Mouse (Mus musculus) hindbrain, embryonic 11.5 days (tissue): ENCODE data around the gene Vmn1r32. TPM values are rescaled to one million over a fixed set of nuclear protein-coding genes. Genes with fewer than 3 reads are reported as not detected.

Experiments
- ATAC-seq: fragments of 200-750 bp; cut with Nextera tagmentation; 2 replicates; pipeline ENCODE4 v1.8.0; 2017; ENCODE audit warnings: mild to moderate bottlenecking, moderate TSS enrichment, moderate library complexity; ENCODE audit not compliant: low FRiP score
- DNase-seq: peaks from one replicate; pipeline ENCODE4 v3.0.0-alpha.2; 2015; ENCODE audit warnings: low spot score
- H3K27ac ChIP-seq: fragments of 300-500 bp; sonication (generic); 2 replicates; pipeline ENCODE4 v1.5.1; 2014; ENCODE audit warnings: mild to moderate bottlenecking, low read depth, low read length
- H3K27me3 ChIP-seq: fragments of 300-500 bp; sonication (generic); 2 replicates; pipeline ENCODE4 v1.6.1; 2014; ENCODE audit warnings: mild to moderate bottlenecking, low read length, moderate library complexity, mixed read lengths; ENCODE audit not compliant: control insufficient read depth, insufficient read depth
- H3K36me3 ChIP-seq: fragments of 300-500 bp; sonication (generic); 2 replicates; pipeline ENCODE4 v1.6.1; 2014; ENCODE audit warnings: mild to moderate bottlenecking, low read length, moderate library complexity, mixed read lengths; ENCODE audit not compliant: control insufficient read depth, insufficient read depth
- H3K4me1 ChIP-seq: fragments of 300-500 bp; sonication (generic); replicated peaks from 2 replicates; pipeline ENCODE4 v1.6.1; 2014; ENCODE audit warnings: low read length, mixed read lengths; ENCODE audit not compliant: control insufficient read depth, insufficient read depth
- H3K4me2 ChIP-seq: fragments of 300-500 bp; sonication (generic); replicated peaks from 2 replicates; pipeline ENCODE4 v1.6.1; 2014; ENCODE audit warnings: mild to moderate bottlenecking, low read depth, low read length
- H3K4me3 ChIP-seq: fragments of 300-500 bp; sonication (generic); 2 replicates; pipeline ENCODE4 v1.5.1; 2014; ENCODE audit warnings: low read depth, low read length
- H3K9ac ChIP-seq: fragments of 300-500 bp; sonication (generic); 2 replicates; pipeline ENCODE4 v1.6.1; 2014; ENCODE audit warnings: low read depth, low read length
- H3K9me3 ChIP-seq: fragments of 300-500 bp; sonication (generic); 2 replicates; pipeline ENCODE4 v1.6.1; 2016; ENCODE audit warnings: low read length; ENCODE audit not compliant: control insufficient read depth
- WGBS: fragments of 180-500 bp; shearing (Covaris S2); extraction: QIAGEN DNeasy Blood & Tissue Kit; methylation state at CpG from one replicate; pipeline ENCODE4 v1.1.7; 2014; 5-methylcytosine and 5-hydroxymethylcytosine counted together
- polyA plus RNA-seq: library from polyadenylated mRNA; unstranded; fragments of >200 nt; fragmentation: Nextera tagmentation; extraction: Ambion mirVana; gene quantifications from 2 replicates; pipeline ENCODE4 v1.2.1, GENCODE M21; 2014

Vmn1r32 gene
- polyA plus RNA-seq = 0.15 and 0.25 TPM in 2 replicates

DNA sequence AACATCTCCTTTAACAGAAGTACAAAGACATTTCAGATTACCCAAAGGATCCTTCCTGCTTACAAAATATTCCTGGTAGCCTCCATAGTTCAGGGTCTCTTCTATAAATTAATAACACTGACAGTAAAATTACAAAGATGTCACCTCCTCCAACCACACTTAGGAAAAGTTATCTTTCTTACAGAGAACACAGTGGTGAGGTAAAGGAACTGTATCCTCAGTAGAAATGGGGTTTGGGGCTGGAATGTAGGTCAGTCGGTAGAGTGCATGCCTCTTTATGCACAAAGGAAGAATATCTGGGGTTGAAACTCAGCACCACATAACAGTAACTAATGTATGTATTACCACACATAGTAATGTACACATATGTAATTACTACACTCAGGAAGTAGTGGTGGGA lies at the start of gene Vmn1r32:
TSS of gene Vmn1r32 (minus strand) at position 101 of the 400 bp plus-strand sequence.
- no peak within 1 kb of the TSS for H3K9ac ChIP-seq

DNA sequence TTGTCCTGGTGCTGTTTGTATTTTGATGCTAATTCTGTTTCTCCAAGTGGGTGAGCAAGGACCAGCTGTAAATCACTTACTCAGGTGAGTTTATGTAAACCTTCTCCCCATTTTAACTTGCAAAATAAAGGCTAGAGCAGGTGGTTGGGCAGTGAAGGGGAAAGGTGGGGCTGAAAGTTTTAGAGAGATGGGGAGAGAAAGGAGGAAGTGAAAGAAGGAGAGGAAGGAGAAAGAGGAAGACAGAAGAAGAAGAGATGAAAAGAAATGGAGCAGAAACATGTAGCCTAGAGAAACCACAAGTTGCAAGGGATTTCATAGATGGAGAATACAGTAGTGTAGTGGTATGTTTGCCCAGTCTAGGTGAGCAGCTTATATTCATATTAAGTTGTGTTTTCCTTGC lies 35.9 kb upstream of the Vmn1r32 start:
- no peak for DNase-seq
- H3K9me3 ChIP-seq = no peaks in the 10 kb centered on the region
- no peaks in the 10 kb centered on the region for H3K36me3 ChIP-seq
- H3K4me3 ChIP-seq = no peak overlapping the region
- no peaks in the 10 kb centered on the region for H3K27me3 ChIP-seq
- H3K9ac ChIP-seq = no peak overlapping the region
- no peak for ATAC-seq
- H3K4me2 ChIP-seq = no peak overlapping the region
- H3K4me1 ChIP-seq = no peaks in the 10 kb centered on the region
- H3K27ac ChIP-seq = no peak overlapping the region

More for the DNA sequence above, at the start of gene Vmn1r32:
- Histone ChIP-seq H3K9me3 (no peaks in the 10 kb centered on the region), H3K27me3 (no peaks in the 10 kb centered on the region), H3K36me3 (no peaks in the 10 kb centered on the region), H3K4me1 (no peaks in the 10 kb centered on the region), H3K4me3 (no peak within 1 kb of the TSS), H3K27ac (no peak within 1 kb of the TSS), H3K4me2 (no peak within 1 kb of the TSS)
- WGBS = 96% methylated on average over 1 of the region's 1 CpGs
- ATAC-seq = no peak
- DNase-seq = no peak

DNA sequence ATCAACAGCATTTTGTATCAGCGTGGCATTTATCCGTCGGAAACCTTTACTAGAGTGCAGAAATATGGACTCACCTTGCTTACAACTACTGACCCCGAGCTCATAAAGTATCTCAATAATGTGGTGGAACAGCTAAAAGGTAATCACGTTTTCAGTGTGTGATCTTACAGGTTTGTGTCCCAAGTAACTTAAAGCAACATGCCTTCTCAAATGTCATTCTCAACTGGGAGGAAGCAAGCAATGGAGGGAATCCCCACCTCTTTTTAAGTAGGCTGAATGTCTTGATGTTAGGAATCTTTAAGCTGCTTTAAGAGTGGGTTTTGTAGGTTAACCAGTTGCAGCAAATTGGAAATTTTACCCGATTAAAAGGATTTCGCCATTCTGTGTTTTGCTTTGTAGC lies 23.9 kb downstream of the Vmn1r32 start:
- Histone ChIP-seq H3K9ac (peak overlapping the region; percentile 62), H3K36me3 (no peaks in the 10 kb centered on the region), H3K4me1 (0 out of 2 replicates have a peak, but pooled peaks cover 2% of the 10 kb centered on the region), H3K9me3 (no peaks in the 10 kb centered on the region), H3K4me2 (peak overlapping the region; percentile 54), H3K27me3 (no peaks in the 10 kb centered on the region), H3K27ac (no peak overlapping the region), H3K4me3 (peak overlapping the region; percentile 60)
- 20% methylated on average over 7 of the region's 7 CpGs for WGBS
- ATAC-seq (no peak), DNase-seq (peak; percentile 32)

DNA sequence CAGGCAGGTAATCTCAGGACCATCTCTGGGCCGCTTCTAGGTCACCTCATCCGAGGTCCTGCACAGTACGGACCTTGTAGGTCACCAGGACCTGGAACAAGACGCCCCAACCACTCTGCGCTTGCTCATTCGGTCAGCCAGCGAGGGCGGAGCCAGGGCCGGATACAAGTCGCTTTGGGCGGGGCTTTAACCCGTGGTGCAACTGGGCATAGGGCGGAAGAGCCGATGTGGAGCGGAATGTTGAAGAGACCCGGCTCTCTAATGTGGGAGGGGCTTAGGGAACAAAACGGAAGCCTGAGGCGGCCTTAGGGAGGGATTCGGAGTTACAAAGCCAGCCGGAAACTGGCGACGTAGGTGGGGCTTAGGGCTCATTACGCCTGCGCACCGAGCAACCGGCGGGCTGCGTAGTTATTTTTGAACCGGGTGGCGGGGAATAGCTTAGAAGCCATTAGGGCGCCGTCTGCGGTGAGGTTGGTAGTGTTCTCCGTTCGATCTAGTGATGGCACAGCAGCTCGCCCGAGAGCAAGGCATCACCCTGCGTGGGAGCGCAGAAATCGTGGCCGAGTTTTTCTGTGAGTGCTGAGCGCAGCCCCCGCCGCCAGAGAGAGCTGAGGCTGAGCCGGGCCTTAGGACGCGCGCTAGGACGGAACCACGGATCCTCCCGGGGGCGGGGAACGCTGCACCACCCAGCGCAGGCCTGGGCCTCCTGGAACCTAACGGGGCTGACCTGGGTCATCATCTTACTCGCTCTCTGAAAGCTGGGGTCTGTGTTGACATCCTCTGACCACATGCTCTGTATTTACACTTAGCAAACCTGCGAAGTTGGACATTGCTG lies 24.7 kb downstream of the Vmn1r32 start, which contains the start of gene Mad2l1:
TSS of gene Mad2l1 (plus strand) at position 363 of the 835 bp plus-strand sequence.
- Histone ChIP-seq H3K9me3 (no peaks in the 10 kb centered on the region), H3K27me3 (no peaks in the 10 kb centered on the region), H3K27ac (peak within 1 kb of the TSS; percentile 47), H3K4me2 (peak within 1 kb of the TSS; percentile 54), H3K36me3 (no peaks in the 10 kb centered on the region), H3K9ac (peak within 1 kb of the TSS; percentile 62), H3K4me1 (0 out of 2 replicates have a peak, but pooled peaks cover 2% of the 10 kb centered on the region), H3K4me3 (peak within 1 kb of the TSS; percentile 60)
- WGBS = under 1% methylated on average over 57 of the region's 57 CpGs
- DNase-seq = peak; percentile 99
- peak; percentile 99 for ATAC-seq

DNA sequence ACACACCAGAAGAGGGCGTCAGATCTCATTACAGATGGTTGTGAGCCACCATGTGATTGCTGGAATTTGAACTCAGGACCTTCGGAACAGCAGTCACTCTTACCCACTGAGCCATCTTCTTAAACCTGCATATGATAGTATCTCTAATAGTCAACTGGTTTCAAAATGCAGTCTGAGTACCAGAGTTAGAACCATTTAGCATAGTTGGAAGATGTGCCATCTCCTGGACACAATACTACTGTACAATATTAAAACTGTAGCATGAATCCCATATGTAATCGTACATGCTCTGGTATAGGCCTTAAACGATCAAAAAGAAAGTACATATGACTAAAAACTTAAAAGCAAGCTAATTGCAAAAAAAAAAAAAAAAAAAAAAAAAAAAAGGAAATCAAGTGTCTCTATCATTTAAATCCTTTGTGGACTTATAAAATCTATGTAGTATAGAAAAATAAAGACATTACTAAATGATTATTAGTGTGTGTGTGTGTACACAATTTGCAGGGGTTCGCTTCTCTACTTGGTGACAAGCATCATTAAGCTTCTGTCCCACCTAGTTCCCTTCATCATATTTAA lies 25.4 kb downstream of the Vmn1r32 start:
- Histone ChIP-seq H3K4me2 (peak overlapping the region; percentile 27), H3K9me3 (no peaks in the 10 kb centered on the region), H3K36me3 (no peaks in the 10 kb centered on the region), H3K27ac (peak overlapping the region; percentile 47), H3K4me3 (peak overlapping the region; percentile 60), H3K4me1 (0 out of 2 replicates have a peak, but pooled peaks cover 2% of the 10 kb centered on the region), H3K9ac (peak overlapping the region; percentile 21), H3K27me3 (no peaks in the 10 kb centered on the region)
- ATAC-seq = no peak
- DNase-seq = no peak
- WGBS = 81% methylated on average over 5 of the region's 5 CpGs

DNA sequence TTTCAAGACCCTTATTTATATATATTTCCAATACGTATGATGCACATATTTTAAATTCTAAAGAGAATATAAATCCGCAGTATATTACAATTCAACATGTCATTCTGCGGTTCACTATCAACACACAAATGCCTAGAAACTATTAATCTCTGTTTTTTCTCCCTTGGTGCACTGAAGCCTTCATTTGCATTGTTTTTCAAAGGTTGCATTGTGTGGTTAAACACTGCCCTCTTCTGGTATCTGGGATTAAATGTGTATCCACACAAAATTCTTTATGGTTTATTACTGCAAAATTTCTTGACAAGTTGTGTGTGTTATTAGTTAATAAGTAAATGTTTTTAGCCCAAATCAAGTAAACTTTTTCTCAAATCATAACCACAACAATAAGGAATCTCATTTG lies 26.7 kb downstream of the Vmn1r32 start:
- Histone ChIP-seq H3K4me3 (no peak overlapping the region), H3K27ac (no peak overlapping the region), H3K9me3 (no peaks in the 10 kb centered on the region), H3K9ac (no peak overlapping the region), H3K4me2 (no peak overlapping the region), H3K36me3 (no peaks in the 10 kb centered on the region), H3K4me1 (0 out of 2 replicates have a peak, but pooled peaks cover 2% of the 10 kb centered on the region), H3K27me3 (no peaks in the 10 kb centered on the region)
- DNase-seq (peak; percentile 73), ATAC-seq (no peak)
- 34% methylated on average over 3 of the region's 3 CpGs for WGBS

DNA sequence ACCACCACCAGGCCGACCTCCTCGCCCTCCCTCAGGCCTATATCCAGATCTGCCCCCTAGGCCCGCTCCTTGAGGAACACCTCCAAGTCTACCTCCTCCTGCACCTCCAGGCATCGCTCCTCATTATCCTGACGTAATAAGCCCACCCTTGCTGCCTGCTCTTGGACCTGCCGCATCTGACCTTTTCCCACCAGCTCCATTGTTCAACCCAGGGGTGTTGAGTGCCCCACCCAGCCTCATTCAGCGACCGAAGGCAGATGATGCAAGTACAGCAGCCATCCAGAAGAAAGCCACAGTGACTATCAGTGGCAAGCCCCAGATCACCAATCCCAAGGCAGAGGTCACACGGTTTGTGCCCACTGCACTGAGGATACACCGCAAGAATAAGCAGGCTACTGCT lies 31.5 kb downstream of the Vmn1r32 start:
- Histone ChIP-seq H3K27ac (no peak overlapping the region), H3K4me1 (no peaks in the 10 kb centered on the region), H3K4me2 (no peak overlapping the region), H3K27me3 (no peaks in the 10 kb centered on the region), H3K4me3 (no peak overlapping the region), H3K36me3 (no peaks in the 10 kb centered on the region), H3K9me3 (no peaks in the 10 kb centered on the region), H3K9ac (no peak overlapping the region)
- ATAC-seq (no peak), DNase-seq (no peak)
- 96% methylated on average over 10 of the region's 10 CpGs for WGBS

DNA sequence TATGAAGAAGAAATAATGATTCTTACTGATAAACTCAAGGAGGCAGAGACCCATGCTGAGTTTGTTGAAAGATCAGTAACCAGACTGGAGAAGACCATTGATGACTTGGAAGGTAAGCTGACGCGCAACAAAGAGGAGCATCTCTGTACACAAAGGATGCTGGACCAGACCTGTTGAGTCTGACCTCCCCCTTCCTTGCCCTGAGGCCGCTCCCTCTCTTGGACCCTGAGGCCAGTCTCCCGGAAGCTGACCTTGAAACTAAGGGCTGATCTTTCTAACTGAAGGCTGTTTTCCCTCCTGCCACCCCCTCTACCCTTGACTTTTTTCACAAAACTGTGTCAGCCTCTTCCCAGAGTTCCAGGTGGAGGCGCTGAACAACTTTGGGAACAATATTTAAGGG lies 43.5 kb downstream of the Vmn1r32 start:
- Histone ChIP-seq H3K4me2 (no peak overlapping the region), H3K27ac (no peak overlapping the region), H3K9ac (no peak overlapping the region), H3K9me3 (no peaks in the 10 kb centered on the region), H3K4me1 (no peaks in the 10 kb centered on the region), H3K27me3 (no peaks in the 10 kb centered on the region), H3K4me3 (no peak overlapping the region), H3K36me3 (no peaks in the 10 kb centered on the region)
- ATAC-seq (no peak), DNase-seq (no peak)
- WGBS = 95% methylated on average over 5 of the region's 5 CpGs
